Mouse (Mus musculus): ENCODE results near the gene Capzb. TPM values are rescaled to one million over a fixed set of nuclear protein-coding genes. Genes with fewer than 3 reads are reported as not detected.
A peak's percentile ranks its signal among the peaks of the same experiment; 100 is the strongest.

The Capzb gene
- 100 to 1,000 TPM; 356 to 380 TPM for total RNA-seq (2021)
- long read RNA-seq, experiment 1, transcript Capzb-203 (10 exons, 1,702 nt) = major isoform, 203 of 262 reads
- long read RNA-seq, experiment 1, transcript Capzb-204 (9 exons, 1,674 nt) = minor isoform, 32 of 262 reads
- long read RNA-seq, experiment 1, partial matches to known transcripts = 12 of 262 reads
- long read RNA-seq, experiment 1, other reads (novel, unspliced or antisense) = 15 of 262 reads
- long read RNA-seq, experiment 2, transcript Capzb-203 (10 exons, 1,702 nt) = major isoform, 104 of 150 reads
- long read RNA-seq, experiment 2, transcript Capzb-204 (9 exons, 1,674 nt) = minor isoform, 25 of 150 reads
- long read RNA-seq, experiment 2, partial matches to known transcripts = 5 of 150 reads
- long read RNA-seq, experiment 2, other reads (novel, unspliced or antisense) = 16 of 150 reads

DNA sequence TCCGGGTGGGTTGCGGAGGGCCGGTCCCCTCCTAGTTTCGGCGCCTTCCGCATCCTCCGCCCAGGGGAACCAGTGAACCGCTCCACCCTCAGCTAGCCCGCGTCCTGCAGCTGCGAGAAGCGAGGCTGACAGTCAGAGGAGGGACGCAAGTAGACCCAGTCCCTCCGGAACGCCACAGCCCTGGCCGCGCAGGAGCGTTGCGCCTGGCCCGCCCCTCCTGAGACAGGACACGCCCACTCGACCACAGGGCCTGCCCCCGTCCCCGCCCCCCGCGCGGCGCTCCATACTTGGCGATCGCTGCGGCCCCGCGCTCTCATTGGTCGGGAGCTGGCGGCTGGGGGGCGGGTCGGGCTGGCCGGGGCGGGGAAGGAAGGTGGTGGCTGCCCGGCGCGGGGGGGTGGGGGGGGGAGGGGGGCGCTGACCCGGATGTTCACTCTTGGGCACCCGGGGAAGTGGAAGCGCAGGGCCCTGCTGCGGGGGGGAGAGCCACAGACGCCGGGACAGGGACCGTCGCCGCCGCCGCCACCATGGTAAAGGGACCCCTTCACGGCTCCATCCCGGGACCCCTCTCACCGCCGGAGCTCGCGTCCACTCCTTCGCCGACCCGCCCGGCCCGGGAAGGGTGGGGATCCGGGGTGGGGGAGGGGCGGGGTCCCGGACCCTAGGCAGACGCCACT lies at the start of gene Capzb:
Gene Capzb, plus strand, starts transcription at position 401 of the 677 bp plus-strand sequence.
- peak; percentile 95 to 97 for DNase-seq

DNA sequence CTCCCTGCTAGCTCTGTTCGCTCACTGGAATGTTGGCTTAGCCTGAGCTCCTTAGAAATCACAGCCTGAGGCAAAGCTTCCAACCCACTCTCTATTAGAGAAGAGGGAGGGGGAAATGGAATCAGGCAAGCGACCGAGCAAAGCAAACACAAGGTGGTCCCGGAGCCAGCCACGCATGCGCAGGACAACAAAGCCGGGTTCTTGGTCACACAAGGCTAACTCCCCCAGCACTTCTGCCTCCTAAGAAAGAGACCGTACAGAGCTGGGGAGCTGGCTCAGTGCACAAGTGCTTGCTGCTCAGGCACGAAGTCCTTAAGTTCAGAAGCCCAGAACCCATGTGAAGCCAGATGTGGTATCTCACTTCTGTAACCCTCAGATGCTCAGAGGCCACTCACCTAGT lies 49.7 kb upstream of the Capzb start:
- DNase-seq = no peak

- DNase-seq = no peak
Observed at GRCm38 (mm10) chr4:139144577-139144976, 48.1 kb upstream of the Capzb start.

GRCm38 (mm10) chr4:139145156-139145555 lies 47.5 kb upstream of the Capzb start:
- DNase-seq = no peak

DNA sequence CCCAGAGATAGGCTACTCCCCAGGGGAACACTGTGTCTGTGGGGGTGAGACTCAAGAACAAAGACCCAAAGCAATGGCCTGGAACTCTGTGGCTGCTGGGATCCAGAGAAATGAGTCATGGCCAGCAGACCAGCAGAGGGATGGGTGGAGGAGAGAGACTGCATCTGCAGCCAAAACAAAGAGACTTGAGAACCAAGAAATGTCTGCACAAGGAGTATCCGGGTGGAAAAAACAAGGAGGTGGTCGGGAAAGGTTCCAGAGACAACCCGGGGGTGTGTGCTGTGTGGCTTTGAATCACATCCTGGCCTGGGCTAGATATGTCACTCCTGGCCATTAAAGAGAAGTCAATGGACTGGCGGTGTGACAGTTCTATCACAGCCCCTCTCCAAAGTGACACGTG lies 45.9 kb upstream of the Capzb start:
- peak; percentile 79 to 89 for DNase-seq

DNA sequence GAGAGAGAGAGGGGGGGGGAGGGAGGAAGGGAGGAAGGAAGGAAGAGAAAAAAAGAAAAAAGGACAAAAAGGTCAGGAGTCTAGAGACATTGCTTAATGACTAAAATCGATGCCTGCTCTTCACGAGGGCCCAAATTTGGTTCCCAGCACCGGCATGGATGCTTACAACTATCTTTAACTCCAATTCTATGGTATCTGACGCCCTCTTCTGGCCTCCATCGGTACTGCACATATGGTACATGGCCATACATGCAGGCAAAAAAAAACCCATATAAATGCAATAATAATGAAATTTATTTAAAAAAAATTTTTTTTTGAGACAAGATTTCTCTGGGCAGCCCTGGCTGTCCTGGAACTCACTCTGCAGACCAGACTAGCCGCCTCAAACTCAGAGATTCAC lies 41.3 kb upstream of the Capzb start:
- no peak for DNase-seq

DNA sequence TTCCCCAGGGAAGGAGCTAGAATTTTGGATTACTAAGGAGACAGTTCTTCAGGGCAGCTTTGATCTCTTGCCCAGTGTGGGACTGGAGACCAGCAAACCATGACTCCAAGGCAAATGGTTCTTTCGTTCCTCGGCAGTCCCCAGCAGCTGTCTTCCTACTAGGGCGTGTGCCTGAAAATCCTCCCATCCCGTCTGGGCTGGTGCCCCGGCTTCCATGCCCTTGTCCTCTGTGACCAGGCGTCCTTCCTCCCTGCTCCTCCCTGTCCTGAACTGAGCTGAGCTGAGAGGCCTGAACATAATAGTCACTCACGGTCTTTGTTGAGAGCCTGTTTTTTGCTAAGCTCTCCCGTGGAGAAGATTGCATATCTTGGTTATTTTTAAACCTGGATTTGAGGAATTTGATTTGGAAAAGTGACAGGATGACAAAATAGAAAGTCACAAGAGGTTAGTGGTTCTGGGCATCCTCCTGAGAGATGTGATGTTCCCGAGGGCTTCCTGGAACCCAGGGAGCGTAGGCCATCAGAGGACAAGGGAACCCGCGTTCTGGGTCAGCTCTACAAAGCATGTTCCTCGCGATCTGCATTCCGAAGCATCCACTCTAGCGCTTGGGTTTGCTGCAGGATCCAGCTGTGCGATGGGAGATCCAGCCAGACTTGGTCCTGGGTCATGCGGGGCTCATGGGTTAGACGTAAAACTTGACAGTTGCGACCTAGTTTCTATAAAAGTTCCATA lies 38.0 kb upstream of the Capzb start:
- peak; percentile 74 to 84 for DNase-seq

- DNase-seq = peak in 1 of 2 experiments; percentile 31
Observed at GRCm38 (mm10) chr4:139156538-139156937, 36.2 kb upstream of the Capzb start.

GRCm38 (mm10) chr4:139158350-139158749 lies 34.3 kb upstream of the Capzb start:
- no peak for DNase-seq

GRCm38 (mm10) chr4:139161076-139161475 lies 31.6 kb upstream of the Capzb start:
- no peak for DNase-seq

DNA sequence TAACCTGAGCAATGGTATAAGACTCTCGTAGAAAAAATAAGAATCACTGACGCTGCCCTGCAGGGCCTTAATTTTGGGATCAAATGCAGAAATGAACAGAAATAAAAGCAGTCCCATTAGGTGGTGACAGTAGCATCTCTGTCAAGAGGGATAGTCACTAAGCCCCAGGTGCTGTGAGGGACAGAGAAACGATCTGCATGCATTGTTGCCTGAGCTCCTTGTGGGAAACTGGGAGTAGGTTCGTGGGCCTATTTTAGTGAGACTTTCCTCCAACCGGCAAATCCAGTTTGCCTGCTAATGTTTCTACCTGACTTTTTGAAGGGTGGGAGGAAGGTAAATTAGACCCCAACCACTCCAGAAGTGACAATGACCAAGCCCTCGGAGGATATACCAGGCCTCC lies 28.6 kb upstream of the Capzb start:
- DNase-seq = no peak

DNA sequence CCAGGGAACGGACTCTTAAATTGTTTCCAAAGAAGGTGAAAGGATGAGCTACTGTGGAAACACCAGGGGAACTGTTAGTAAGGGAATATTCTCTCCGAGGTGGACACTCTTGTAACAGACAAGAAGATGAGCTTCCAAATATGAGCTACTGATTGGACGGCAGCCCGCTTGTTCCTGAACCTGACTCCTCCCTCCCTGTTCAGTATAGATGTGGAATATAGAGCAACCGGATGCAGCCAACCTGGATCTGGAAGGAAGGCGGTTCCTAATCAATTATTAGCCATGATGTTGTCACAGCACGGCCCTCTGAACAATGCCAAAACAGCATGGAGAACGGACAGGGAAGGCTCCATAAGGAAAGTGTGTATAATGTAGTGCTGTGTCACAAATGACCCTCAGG lies 27.4 kb upstream of the Capzb start:
- DNase-seq = no peak

DNA sequence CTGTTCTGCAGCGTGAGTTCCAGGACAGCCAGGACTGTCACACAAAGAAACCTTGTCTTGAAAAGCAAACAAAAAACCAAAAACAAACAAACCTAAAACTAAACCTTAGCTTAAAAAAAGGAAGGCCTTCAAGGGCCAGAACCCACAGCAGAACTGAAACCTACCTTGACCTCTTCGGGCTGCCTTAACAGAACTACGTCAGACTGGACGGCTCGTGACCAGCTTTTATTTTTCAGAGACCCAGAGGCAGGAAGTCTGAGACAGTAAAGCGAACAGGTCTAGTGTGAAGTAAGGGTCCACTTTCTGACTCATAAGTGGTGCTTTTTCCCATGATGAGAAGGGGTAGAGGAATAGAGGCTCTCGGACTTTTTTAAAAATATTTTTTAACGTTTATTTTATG lies 26.5 kb upstream of the Capzb start:
- DNase-seq = no peak

DNA sequence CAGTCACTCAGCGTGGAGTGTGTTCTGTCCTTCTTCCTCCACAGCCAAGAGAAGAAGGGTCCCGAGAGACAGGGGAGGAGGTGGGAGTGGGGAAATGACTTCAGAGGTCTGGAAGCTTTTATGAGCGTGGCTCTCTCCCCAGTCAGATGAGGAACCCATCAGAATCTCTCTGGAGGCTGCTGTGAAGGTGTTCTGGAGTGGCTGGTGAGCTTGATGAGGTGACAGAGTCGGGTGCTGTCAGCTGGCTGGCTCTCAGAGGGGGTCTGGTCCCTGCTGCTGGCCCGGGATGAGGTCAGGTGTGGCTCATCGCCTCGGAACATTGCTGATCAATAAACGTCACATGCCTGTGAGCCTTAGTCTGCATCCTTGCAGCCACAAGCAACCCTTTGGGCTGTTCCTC lies 25.6 kb upstream of the Capzb start:
- DNase-seq = no peak

DNA sequence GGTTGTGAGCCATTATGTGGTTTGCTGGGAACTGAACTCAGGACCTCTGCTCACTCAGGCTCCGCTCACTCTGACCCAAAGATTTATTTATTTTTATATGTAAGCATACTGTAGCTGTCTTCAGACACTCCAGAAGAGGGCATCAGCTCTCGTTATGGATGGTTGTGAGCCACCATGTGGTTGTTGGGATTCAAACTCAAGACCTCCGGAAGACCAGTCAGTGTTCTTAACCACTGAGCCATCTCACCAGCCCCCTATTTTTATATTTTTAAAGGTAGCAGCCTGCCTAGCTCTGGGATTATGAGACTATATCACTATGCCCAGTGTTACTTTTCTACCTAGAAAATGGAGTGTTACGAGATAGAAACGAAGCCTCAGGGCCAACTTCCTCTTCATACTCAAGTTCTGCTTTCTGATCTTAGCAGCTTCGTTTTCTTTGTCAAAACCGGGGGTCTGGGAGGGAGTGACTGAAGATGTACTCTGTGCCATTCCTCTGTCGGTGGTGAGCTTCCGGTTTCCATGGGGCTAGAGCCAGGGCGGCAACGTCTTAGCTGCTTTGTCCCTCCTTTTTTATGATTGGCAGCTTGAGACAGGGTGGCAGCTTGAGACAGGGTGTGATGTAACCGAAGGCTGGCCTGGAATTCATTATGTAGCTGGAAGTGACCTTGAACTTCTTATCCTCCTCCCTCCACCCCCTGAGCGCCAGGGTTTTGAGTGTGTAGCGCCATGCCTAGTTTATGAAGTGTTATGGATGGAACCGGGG lies 23.5 kb upstream of the Capzb start:
- peak in 1 of 2 experiments; percentile 79 for DNase-seq

GRCm38 (mm10) chr4:139169748-139170279 lies 22.9 kb upstream of the Capzb start:
- no peak for DNase-seq

DNA sequence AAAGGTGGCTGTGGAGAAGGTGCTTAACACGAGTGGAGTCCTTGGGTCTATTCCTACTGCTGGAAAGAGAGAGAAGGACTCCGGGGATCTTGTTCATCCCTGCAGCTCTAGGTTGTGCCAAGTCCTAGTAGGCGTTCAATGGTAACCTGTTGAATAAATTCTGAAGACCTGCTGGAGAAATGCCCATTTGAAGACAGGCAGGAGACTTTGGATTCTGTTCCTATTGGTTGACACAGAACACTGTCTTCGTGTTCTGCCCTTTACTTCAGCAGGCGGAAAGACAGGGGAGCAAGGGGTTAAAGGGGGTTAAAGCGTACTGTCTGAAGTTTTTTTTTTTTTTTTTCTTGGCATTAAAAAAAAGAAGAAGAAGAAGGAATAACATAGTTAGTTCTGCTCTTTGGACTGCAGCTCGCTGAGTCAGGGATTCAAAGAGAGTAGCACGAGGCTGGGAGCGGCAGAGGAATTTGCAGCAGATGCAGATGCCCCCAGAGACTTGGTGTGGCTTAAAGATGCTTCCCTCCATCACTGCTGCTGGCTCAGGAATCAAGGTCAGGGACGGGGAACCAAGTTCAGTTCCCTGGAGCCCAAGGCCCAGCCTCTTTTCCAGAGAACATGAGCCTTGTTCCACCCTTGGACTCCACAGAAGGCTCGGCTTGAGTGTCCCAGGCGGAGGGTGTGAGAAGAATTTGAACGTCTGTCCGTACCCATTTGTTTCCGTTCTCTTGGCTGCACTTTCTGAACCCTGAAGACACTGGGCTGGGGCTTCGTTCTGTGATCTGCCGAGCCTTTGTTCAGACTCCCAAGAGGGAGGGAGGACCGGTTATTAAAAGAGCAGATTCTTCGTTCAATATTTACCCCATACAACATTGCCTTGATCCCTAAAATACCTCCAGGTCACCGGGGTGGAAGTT lies 17.4 kb upstream of the Capzb start:
- DNase-seq = peak; percentile 84 to 93

DNA sequence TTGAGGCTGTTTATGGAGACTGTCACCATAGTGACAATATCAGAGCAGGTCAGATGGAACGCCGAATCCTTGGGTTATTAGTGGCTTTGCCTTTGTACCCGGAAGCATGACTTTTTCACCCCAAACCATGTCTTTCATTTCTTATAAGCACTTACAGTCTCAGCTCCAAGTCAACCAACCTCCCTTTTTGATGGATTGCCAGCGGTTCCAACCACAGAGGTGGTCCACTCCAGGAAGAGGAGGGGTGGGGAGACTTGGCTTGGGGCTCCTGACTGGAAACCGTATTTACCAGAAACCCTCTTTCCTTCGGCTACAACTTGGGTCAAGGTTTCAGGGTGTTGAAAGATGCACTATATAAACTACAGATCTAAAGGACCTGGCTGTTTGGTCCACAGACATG lies 16.7 kb upstream of the Capzb start:
- peak; percentile 72 to 78 for DNase-seq

DNA sequence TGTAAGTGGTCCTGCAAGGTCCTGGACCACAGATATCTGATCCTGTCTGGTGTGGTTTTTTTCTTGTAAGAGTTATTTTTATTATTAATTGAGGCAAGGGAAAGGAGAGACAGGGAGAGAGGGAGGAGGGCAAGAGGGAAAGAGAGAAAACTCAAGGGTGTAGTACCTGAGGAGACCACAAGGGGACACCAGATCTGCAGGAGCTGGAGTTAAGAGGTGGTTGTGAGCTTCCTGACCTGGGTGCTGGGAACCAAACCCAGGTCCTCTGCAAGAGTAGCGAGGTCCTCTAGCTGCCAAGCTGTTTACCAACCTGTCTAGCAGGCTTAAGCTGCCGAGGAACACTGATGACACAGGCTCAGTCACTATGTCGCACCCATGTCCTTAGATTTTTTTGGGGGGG lies 14.8 kb upstream of the Capzb start:
- no peak for DNase-seq

GRCm38 (mm10) chr4:139178377-139178776 lies 14.3 kb upstream of the Capzb start:
- DNase-seq = peak in 1 of 2 experiments; percentile 30

DNA sequence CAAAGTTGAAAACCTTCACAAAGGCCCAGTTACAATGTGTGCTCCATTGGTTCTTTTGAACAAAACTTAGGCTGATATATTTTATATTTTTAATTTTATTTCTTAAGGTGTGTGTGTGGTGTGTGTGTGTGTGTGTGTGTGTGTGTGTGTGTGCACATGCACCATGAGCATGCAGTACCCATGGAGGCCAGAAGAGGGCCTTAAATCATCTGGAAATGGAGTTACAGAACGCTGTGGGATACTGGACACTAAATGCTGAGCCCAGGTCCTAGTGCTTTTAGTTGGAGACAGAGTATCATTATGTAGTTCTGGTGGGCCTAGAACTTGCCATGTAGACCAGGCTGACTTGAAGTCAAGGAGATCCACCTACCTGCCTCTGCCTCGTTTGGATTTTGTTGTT lies 13.5 kb upstream of the Capzb start:
- DNase-seq = no peak
